Mouse (Mus musculus) 3134 (cell line): ENCODE data around the gene Vti1a.

Source experiments
- DNase-seq: peaks from one replicate; pipeline ENCODE4 v3.0.0-alpha.2; 2011; ENCODE audit warnings: low spot score; ENCODE audit not compliant: insufficient read length; ENCODE audit errors: extremely low read depth

The Vti1a gene

DNA sequence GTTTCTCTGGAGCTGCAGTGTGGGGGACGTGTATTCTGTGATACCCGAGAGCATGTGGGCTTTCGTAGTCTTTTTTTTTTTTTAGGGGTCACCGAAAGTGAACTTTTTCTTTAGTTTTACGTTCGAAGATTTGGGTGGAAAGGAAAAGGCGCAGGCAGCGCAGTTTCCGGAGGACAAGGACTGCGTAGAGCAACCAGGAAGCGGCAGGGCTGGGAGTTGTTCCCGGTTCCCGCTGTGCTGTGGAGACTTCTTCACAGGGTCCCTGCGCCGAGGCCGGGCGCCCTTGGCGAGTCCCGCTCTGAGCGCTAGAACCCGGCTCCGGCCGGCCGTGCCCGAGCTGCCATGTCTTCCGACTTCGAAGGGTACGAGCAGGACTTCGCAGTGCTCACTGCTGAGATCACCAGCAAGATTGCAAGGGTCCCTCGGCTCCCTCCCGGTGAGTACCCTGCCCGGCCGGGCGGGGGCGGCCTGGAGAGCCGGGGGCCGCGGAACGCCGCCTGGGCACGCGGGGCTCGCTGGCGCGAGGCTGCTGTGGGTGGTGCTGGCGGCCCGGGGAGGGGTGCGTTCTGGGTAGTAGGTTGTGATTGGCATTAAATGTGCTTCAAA lies at the start of gene Vti1a:
Vti1a (plus strand) TSS at position 187 of the 606 bp plus-strand sequence.
- peak; percentile 93 for DNase-seq

- no peak for DNase-seq
Measured at GRCm38 (mm10) chr19:55266786-55267185, 49.3 kb upstream of the Vti1a start.

DNA sequence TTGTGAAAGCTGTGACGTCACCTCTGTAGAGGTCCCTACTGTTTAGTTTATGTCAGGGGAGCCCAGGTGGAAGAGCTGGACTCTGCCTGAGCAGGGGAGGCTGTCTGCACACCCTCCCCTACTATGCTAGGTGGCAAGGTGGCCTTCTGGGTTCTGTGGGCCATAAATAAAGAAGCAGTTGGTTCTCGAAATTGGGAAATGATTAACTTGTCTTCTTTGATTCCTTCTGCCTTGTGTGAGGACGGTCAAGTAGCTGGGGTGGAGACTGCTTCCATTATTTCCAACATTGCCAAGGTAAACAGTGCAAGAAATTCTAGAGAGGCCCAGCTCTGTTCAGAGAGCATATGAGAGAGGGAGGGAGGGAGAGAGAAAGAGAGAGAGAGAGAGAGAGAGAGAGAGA lies 47.9 kb upstream of the Vti1a start:
- DNase-seq = no peak

DNA sequence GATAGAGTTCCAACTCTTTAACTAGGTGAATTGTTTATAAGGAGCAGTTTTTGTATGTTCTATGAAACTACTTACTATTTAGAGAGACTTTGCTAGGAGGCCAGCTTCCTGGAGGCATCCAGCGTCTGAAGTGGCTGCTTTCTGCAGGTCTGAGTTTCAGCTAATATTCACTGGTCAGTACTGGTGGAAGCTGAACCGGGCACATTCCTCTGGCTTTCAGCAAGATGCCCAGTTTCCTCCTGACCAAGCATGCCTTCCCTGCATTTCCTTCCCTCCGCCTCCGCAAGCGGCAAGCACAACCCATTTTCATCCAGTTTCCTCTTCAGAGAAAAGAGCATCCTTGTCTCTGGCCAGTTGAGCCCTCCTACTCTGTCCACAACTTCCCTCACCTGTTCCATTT lies 47.0 kb upstream of the Vti1a start:
- no peak for DNase-seq

GRCm38 (mm10) chr19:55271448-55271847 lies 44.6 kb upstream of the Vti1a start:
- DNase-seq = no peak

DNA sequence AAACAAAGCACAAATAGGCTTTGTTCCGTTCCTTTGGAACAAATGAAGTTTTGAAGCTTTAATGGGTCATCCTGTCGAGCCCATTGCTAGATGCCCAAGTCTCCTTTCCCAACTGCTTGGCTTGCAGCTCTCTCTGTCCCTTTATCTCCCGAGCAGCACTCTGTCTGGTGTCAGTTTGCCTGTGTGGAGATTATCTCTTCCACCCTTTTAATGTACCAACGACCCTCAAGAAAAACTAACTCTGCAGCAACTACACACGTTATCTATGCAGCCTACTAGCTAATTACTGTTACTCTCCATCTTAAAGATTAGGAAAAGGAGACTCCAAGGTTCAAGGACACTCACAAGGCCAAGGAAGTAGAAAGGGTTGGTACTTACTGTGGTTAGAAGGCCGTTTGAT lies 42.8 kb upstream of the Vti1a start:
- no peak for DNase-seq

DNA sequence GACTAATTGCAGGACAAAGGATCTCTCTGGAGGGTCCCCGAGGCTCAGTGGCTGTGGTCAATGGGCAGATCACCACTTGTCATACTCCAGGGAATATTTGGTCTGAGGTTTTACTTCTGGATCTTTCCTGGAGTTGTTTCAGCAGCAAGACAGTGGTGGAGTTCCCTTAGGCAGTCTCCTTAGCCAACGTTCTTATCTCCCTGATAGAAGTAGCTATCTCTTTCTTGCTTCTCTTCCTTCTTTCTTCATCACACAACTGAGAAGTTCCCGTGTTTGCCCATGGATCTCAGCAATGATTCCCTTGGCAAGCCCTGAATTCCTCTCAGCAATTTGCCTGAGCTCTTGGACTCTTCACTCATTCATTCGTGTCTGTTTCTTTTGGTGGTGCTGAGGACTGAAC lies 40.0 kb upstream of the Vti1a start:
- no peak for DNase-seq

GRCm38 (mm10) chr19:55276770-55277169 lies 39.3 kb upstream of the Vti1a start:
- no peak for DNase-seq

DNA sequence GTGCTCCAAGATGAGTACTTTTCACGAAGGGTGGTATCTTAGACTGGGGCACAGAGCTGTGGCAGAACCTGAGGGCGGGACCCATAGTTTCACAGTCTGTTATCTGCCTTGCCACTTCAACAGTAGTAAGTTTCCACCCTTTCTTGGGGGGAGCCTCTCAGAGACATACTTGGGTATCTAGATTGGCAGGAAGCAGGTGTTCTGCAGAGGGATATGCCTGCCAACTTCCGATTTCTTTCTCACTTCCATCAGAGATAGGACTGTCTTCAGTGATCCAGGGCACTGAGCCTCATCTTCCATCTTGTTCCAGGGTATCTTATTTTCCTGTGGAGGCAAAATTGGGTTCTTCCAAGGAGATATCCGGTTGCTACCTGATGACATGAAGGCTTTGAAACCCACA lies 32.0 kb upstream of the Vti1a start:
- no peak for DNase-seq

DNA sequence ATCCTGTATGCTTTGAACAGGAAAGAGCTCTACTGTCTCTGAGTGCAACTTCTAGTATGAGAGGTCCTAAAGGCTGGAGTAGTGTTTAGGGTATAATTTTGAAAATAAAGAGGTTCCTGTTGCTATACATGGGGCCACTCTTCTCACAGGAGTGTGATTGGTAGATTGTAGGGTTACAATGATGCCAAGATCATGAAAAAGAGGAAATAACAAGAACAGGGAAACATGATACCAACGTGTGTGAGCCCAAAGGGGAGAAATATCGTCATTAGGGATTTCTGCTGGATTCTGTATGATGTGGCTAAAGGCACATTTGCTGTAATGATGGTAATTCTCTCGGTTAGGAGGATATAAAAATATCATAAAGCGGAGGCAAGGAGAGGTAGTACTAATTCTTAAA lies 30.1 kb upstream of the Vti1a start:
- DNase-seq = no peak

DNA sequence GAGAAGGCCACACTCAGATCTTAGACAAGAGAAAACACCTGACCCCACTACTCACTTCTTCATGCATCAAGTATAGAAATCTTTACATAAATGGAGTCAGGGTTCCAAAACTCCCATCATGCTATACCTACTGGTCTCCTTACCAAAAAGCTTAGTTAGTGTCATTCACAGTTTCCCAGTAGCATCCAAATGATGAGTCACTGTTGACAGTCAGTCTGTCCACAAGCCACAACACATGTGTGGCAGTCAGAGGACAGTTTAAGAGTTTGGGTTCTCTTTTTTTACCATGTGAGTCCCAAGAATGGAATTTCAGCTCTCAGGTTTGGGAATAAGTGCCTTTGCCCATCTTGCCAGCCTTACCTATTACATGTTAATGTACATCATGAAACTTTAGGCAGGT lies 27.1 kb upstream of the Vti1a start:
- DNase-seq = no peak

DNA sequence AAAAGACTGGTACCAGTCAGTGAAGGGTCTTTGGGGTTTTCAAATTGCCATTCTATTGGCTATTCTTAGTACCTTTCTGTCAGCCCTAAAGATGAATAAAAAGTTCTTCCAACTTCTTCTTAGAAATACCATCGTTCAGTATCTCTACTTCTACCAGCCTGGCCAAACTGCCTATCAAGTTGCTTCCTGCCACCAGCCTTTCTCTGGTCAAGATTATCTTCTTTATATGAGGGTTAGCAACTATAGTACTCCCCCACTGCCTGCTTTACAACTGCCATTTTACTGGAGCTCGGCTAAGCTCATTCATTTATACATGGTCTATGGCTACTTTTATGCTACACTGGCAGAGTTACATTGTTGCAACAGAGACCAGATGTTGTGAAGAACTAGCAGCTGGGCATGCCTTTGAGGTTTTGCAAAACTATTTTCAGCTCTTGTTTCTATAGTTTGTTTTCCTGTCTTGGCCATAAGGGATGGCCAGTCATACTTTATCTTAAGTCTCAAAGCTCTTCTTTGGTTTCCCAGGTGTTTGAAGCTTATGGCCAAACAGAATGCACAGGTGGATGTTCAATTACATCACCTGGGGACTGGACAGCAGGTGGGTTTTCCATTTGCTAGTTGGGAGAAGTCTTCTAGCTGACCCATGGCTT lies 25.3 kb upstream of the Vti1a start:
- DNase-seq = no peak

- no peak for DNase-seq
Measured at GRCm38 (mm10) chr19:55292210-55292850, 23.8 kb upstream of the Vti1a start.

GRCm38 (mm10) chr19:55293175-55293574 lies 22.9 kb upstream of the Vti1a start:
- no peak for DNase-seq

DNA sequence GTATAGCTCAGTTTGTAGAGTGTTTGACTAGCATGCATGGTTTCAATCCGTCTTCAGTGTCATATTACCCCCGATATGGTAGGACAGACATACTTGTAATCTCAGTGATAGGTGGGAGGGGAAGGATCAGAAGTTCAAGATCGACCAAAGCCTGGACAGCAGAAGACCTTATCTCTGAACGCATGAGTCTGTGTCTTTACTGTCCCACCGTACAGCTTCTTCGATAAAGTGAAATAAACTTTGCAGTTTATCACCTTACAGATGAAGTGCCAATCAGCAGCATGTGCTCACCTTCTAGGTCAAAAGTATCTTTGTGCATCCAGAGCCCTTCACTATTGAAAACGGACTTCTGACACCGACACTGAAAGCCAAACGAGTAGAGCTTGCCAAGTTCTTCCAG lies 21.0 kb upstream of the Vti1a start:
- no peak for DNase-seq

- DNase-seq = no peak
Measured at GRCm38 (mm10) chr19:55295556-55295955, 20.5 kb upstream of the Vti1a start.

- no peak for DNase-seq
Measured at GRCm38 (mm10) chr19:55296301-55296700, 19.8 kb upstream of the Vti1a start.

GRCm38 (mm10) chr19:55297489-55297888 lies 18.6 kb upstream of the Vti1a start:
- no peak for DNase-seq

DNA sequence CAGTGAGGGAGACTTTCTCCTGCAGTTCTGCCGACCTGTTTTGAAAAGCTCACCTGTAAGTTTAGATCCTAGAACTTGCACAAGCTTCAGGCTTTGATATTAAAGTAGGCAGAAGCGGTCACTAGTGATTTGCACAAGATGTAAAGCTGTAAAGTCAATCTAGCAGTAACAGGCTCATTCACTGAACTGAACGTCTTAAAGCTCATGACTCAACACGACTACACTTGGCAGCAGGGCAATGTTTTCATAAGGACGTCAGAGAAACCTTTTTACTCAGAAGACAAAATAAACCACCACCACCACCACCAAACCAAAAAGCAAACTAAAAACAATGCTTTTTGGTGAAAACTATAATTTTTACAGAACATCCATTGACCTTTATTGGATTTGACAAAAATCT lies 18.1 kb upstream of the Vti1a start:
- DNase-seq = peak; percentile 35

- no peak for DNase-seq
Measured at GRCm38 (mm10) chr19:55299378-55299777, 16.7 kb upstream of the Vti1a start.

- DNase-seq = no peak
Measured at GRCm38 (mm10) chr19:55300525-55300924, 15.6 kb upstream of the Vti1a start.

GRCm38 (mm10) chr19:55305024-55305423 lies 11.1 kb upstream of the Vti1a start:
- DNase-seq = no peak
